Comparison of ENCODE assay signal across 10 mouse cellular contexts in the genomic region with DNA sequence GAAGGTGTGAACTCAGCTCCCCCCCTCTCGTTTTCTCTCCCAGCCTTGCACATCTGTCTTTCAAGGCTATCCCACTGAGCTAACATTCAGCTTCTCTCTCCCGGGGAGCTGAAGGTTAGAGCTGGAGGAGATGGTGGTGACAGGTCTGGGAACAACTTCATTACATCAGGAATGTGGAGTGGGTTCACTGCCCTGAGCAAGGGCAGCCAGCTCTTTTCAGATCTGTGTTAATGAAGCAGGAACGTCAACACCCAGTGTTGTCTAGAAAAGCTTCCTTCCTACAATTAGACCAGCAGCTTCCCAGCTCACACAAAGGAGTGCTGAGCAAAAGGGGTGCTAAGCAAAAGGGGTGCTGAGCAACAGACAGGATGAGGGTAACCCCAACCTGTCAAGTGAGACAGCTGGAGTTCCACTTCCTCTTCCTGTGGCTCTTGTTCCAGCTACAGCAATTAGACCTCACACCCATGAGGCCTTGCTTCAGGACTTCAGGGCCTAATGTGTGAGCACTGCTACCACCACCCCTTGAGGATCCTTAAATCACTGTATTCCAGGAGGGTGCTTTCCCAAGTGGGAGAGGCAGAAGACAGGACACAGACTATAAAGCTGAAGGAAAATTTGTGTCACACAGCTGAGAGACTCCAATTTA. TPM values are rescaled to one million over a fixed set of nuclear protein-coding genes. Genes with fewer than 3 reads are reported as not detected.
A peak's percentile ranks its signal among the peaks of the same experiment; 100 is the strongest.
DNase-seq lines count a peak whose midpoint lies in the region; ATAC-seq and TF ChIP-seq lines count a peak whose summit lies in the region.
"Had no signal": no experiment of that assay in that cellular context is flagged by ENCODE, and none has a peak within 500 bp of the region (broad histone marks: within the 10 kb centered on the region; RNA-seq: fewer than 3 reads in every experiment).

No protein-coding gene starts in this region.

- peak overlapping the region; percentile 33; the same call in 1 of the 2 replicates for H3K27ac ChIP-seq in midbrain, embryonic 10.5 days (replicated peaks)
- H3K27ac ChIP-seq in midbrain, embryonic 14.5 days (replicated peaks; ENCODE audit: low read depth, low read length): no peak overlapping the region
- H3K27ac ChIP-seq in heart, postnatal 0 days (ENCODE audit: low read depth): no peak overlapping the region
- no peak overlapping the region for H3K27ac ChIP-seq in liver, embryonic 12.5 days
- H3K27ac ChIP-seq: liver, embryonic 13.5 days had no signal

- TF ChIP-seq EP300 in heart, postnatal 0 days (IDR thresholded peaks at IDR 0.05; ENCODE audit: low read depth): no peak

- no peak overlapping the region for H3K4me2 ChIP-seq in midbrain, embryonic 14.5 days (ENCODE audit: low read length)
- no peak overlapping the region for H3K4me2 ChIP-seq in heart, postnatal 0 days (ENCODE audit: low read depth, low read length)
- H3K4me2 ChIP-seq in liver, embryonic 12.5 days: no peak overlapping the region
- H3K4me2 ChIP-seq: liver, embryonic 13.5 days had no signal

- 47% methylated on average over 3 of the region's 3 CpGs for WGBS in midbrain, embryonic 10.5 days
- 35% methylated on average over 3 of the region's 3 CpGs for WGBS in midbrain, embryonic 14.5 days
- WGBS in heart, postnatal 0 days: 17% methylated on average over 3 of the region's 3 CpGs
- 26% methylated on average over 3 of the region's 3 CpGs for WGBS in liver, embryonic 12.5 days (ENCODE audit: insufficient replicate concordance)

- peaks cover 41% of the 10 kb centered on the region for H3K36me3 ChIP-seq in midbrain, embryonic 10.5 days
- H3K36me3 ChIP-seq in midbrain, embryonic 14.5 days (ENCODE audit: control insufficient read depth, insufficient read depth, low read length): no peaks in the 10 kb centered on the region
- no peaks in the 10 kb centered on the region for H3K36me3 ChIP-seq in heart, postnatal 0 days (replicated peaks; ENCODE audit: control insufficient read depth, insufficient read depth, low read length)
- H3K36me3 ChIP-seq in liver, embryonic 12.5 days: no peaks in the 10 kb centered on the region
- H3K36me3 ChIP-seq: liver, embryonic 13.5 days had no signal

- TF ChIP-seq CTCF in heart, postnatal 0 days (IDR thresholded peaks at IDR 0.05; ENCODE audit: low read depth): no peak

- no peaks in the 10 kb centered on the region for H3K9me3 ChIP-seq in midbrain, embryonic 10.5 days (replicated peaks)
- H3K9me3 ChIP-seq in midbrain, embryonic 14.5 days (ENCODE audit: control insufficient read depth, low read length): no peaks in the 10 kb centered on the region
- H3K9me3 ChIP-seq in heart, postnatal 0 days (replicated peaks; ENCODE audit: control insufficient read depth, low read length): no peaks in the 10 kb centered on the region
- no peaks in the 10 kb centered on the region for H3K9me3 ChIP-seq in liver, embryonic 12.5 days (replicated peaks)
- H3K9me3 ChIP-seq: liver, embryonic 13.5 days had no signal

- DNase-seq in heart, adult 11 months: peak; percentile 87
- no peak for DNase-seq in heart, postnatal 25 days (ENCODE audit: low spot score)
- DNase-seq in midbrain, embryonic 10.5 days (ENCODE audit: low spot score): no peak
- no peak for DNase-seq in midbrain, embryonic 14.5 days
- peak; percentile 39 for DNase-seq in heart, postnatal 0 days (ENCODE audit: low spot score)
- peak; percentile 32 for DNase-seq in thymus, postnatal 14 days
- DNase-seq in layer of hippocampus, postnatal 36 days: no peak
- DNase-seq: liver, embryonic 13.5 days had no signal

- no peak overlapping the region for H3K9ac ChIP-seq in midbrain, embryonic 14.5 days (replicated peaks; ENCODE audit: low read length)
- no peak overlapping the region for H3K9ac ChIP-seq in heart, postnatal 0 days (replicated peaks; ENCODE audit: low read depth, low read length)
- H3K9ac ChIP-seq in liver, embryonic 12.5 days: no peak overlapping the region
- H3K9ac ChIP-seq: liver, embryonic 13.5 days had no signal

- no peak overlapping the region for H3K4me3 ChIP-seq in midbrain, embryonic 10.5 days
- no peak overlapping the region for H3K4me3 ChIP-seq in midbrain, embryonic 14.5 days (replicated peaks; ENCODE audit: low read depth, low read length)
- no peak overlapping the region for H3K4me3 ChIP-seq in heart, postnatal 0 days (ENCODE audit: low read depth, low read length)
- H3K4me3 ChIP-seq in liver, embryonic 12.5 days: no peak overlapping the region
- H3K4me3 ChIP-seq: liver, embryonic 13.5 days; myocyte had no signal

- intact Hi-C loops in heart, postnatal 25 days (cut with DNase I): no loop called here

- ATAC-seq in midbrain, embryonic 14.5 days (ENCODE audit: low FRiP score, low TSS enrichment): no peak
- ATAC-seq in heart, postnatal 0 days (ENCODE audit: insufficient read depth, low read depth): peak; percentile 70
- no peak for ATAC-seq in liver, embryonic 12.5 days

- H3K27me3 ChIP-seq in midbrain, embryonic 10.5 days (ENCODE audit: low read depth, poor library complexity, severe bottlenecking): no peaks in the 10 kb centered on the region
- no peaks in the 10 kb centered on the region for H3K27me3 ChIP-seq in midbrain, embryonic 14.5 days (ENCODE audit: control insufficient read depth, insufficient read depth, low read length)
- 0 out of 2 replicates have a peak, but pooled peaks cover 7% of the 10 kb centered on the region for H3K27me3 ChIP-seq in heart, postnatal 0 days (ENCODE audit: control insufficient read depth, insufficient read depth, low read length)
- H3K27me3 ChIP-seq in liver, embryonic 12.5 days (replicated peaks): no peaks in the 10 kb centered on the region
- H3K27me3 ChIP-seq: liver, embryonic 13.5 days had no signal

- peaks cover 10% of the 10 kb centered on the region; the same call in 1 of the 2 replicates for H3K4me1 ChIP-seq in midbrain, embryonic 10.5 days
- no peaks in the 10 kb centered on the region for H3K4me1 ChIP-seq in midbrain, embryonic 14.5 days (ENCODE audit: control insufficient read depth, insufficient read depth, low read length)
- H3K4me1 ChIP-seq in heart, postnatal 0 days (ENCODE audit: control insufficient read depth, insufficient read depth): peaks cover 5% of the 10 kb centered on the region
- H3K4me1 ChIP-seq in liver, embryonic 12.5 days: peaks cover 14% of the 10 kb centered on the region; the same call in 1 of the 2 replicates

RNA-seq across cellular contexts. Expression of a gene that starts 52.3 kb away (rescaled TPM):
- 1 to 10 TPM; 3.2 to 3.8 TPM for total RNA-seq in heart, postnatal 25 days (2021)
- polyA plus RNA-seq in midbrain, embryonic 10.5 days (2016; fragmentation: Nextera tagmentation; extraction: Ambion mirVana): 63.5 and 73.5 TPM in 2 replicates
- polyA plus RNA-seq in midbrain, embryonic 14.5 days (2014; fragmentation: Nextera tagmentation; extraction: Ambion mirVana): 10.5 and 20.5 TPM in 2 replicates
- total RNA-seq in heart, postnatal 0 days (2014; rRNA removed; ENCODE audit: low replicate concordance): 4.7 and 8.9 TPM in 2 replicates
- polyA plus RNA-seq in heart, postnatal 0 days (2015; fragmentation: Nextera tagmentation; extraction: Ambion mirVana): 4.0 and 4.1 TPM in 2 replicates
- 1 to 10 TPM; 4.8 to 5.6 TPM for total RNA-seq in layer of hippocampus, postnatal 36 days (2021)
- 9.2 and 9.7 TPM in 2 replicates for polyA plus RNA-seq in liver, embryonic 12.5 days (2016; fragmentation: Nextera tagmentation; extraction: Ambion mirVana)

Comparison
In these comparisons a context has a peak if more than half of its experiments do, and no peak if none do; other contexts are left out.
1. DNase-seq: peak in heart, adult 11 months (single experiment), heart, postnatal 0 days (single experiment) and thymus, postnatal 14 days (single experiment); none in heart, postnatal 25 days (single experiment), midbrain, embryonic 10.5 days (single experiment), midbrain, embryonic 14.5 days (single experiment) and layer of hippocampus, postnatal 36 days (0 of 2).